Mouse (Mus musculus): Measurements from ENCODE around the gene Rpl10. TPM values are rescaled to one million over a fixed set of nuclear protein-coding genes. Genes with fewer than 3 reads are reported as not detected.
A peak's percentile ranks its signal among the peaks of the same experiment; 100 is the strongest.

Rpl10 gene
- total RNA-seq, 2 experiments from 2014 or later, result 137 to 162 TPM

GRCm38 (mm10) chrX:74273422-74274322 is 3.1 kb downstream of the Rpl10 start:
- intact Hi-C loops (cut with DNase I), result no loop called here
- DNase-seq (ENCODE audit: low spot score in 2 of 2), result no peak

- intact Hi-C loops (cut with DNase I), result no loop called here
Observed at GRCm38 (mm10) chrX:74277916-74278315, 7.3 kb downstream of the Rpl10 start.

DNA sequence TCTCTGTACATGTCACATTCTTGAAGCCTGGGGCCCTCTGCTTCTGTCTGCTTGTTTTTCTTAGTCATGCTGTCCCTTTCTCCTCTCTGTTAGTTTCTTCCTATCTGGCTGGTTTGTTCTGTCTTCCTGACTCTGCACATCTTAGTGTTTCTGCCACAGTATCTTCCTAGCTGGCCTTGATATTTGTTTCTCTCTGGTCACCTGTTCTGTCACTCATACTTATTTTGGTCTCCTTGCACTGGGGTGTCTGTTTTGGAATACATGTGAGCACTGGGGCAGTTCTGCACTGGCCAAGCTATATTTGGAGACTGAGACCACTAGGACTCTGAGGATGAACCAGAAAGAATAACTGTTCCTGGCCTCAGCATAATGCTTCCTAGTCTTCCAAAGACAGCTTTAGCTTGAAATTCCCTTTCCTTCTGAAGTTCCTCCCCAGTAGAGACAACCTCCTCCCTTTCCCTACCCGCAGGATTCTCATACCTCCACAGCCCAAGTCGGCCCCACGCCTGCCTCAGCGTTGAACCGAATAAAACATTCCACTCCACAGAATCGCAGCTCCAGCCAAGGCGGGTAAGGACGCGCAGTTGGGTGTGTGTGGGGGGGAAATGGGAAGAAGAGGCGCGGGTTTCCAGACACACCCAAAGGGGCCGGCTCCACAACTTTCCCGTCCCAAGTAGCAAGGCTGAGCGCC is 10.6 kb downstream of the Rpl10 start:
- no peak for DNase-seq (ENCODE audit: low spot score in 2 of 2)

More at GRCm38 (mm10) chrX:74277916-74278315, 7.3 kb downstream of the Rpl10 start:
- DNase-seq (ENCODE audit: low spot score in 2 of 2), result no peak

GRCm38 (mm10) chrX:74281732-74282394 is 11.3 kb downstream of the Rpl10 start, which contains the start of the genes Taz and Dnase1l1:
Gene Taz (plus strand): TSS chrX:74281912.
Gene Dnase1l1 (minus strand): TSS chrX:74282337.
- intact Hi-C loops (cut with DNase I), result loop anchor here (2.0 kb wide), 2 partner anchors 15 to 23 kb away; partner anchors contain the start of genes Atp6ap1 and Gdi1

More for the DNA sequence above, 10.6 kb downstream of the Rpl10 start:
- intact Hi-C loops (cut with DNase I), result no loop called here

DNA sequence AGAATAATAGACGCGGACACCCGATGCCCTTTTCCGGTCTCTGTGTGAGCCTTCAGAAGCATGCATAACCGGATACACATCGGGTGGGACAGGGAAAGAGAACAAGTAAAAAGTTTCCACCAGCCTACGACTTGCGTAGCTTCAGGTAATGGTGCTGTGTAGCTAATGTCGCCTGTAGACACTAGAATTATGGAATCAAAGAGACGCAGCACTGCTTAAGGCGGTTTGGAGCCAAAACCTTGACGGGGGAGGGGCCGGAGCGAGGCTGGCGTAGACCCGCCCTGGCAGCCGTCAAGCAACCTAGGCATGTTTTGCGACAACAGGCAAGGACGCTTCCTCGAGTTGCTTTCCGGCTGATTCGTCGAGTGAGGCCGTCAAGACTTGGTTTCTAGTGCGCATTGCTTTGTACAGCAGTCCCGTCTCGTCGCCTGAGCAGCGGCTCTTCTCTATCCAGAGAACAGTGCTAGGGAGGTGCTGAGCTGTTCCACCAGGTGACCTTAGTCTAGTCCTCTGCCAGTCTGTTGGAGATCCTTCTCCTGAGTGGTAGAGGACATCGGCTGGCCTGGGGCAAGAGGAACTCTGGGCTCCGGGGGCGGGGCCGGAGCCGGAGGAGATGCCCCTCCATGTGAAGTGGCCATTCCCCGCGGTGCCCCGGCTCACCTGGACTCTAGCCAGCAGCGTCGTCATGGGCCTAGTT is 11.9 kb downstream of the Rpl10 start:
- intact Hi-C loops (cut with DNase I), result loop anchor here (2.0 kb wide), 2 partner anchors 14 to 22 kb away; partner anchors contain the start of genes Atp6ap1 and Gdi1
- peak; percentile 83 to 92 for DNase-seq (ENCODE audit: low spot score in 2 of 2)

More at GRCm38 (mm10) chrX:74281732-74282394, 11.3 kb downstream of the Rpl10 start, which contains the start of the genes Taz and Dnase1l1:
- peak; percentile 39 to 49 for DNase-seq (ENCODE audit: low spot score in 2 of 2)

DNA sequence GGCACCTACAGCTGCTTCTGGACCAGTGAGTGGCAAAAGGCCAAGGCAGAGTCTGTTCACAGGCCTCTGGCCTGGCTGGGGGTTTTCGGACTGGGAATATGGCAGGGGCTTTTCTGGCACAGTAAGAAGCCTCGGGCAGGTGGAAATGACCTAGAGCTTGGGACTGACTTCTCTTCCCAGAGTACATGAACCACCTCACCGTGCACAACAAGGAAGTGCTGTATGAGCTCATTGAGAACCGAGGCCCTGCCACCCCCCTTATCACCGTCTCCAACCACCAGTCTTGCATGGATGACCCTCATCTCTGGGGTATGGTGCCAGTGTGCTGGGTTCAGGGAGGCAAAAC is 12.5 kb downstream of the Rpl10 start:
- intact Hi-C loops (cut with DNase I), result loop anchor here (2.0 kb wide), 2 partner anchors 14 to 22 kb away; partner anchors contain the start of genes Atp6ap1 and Gdi1

DNA sequence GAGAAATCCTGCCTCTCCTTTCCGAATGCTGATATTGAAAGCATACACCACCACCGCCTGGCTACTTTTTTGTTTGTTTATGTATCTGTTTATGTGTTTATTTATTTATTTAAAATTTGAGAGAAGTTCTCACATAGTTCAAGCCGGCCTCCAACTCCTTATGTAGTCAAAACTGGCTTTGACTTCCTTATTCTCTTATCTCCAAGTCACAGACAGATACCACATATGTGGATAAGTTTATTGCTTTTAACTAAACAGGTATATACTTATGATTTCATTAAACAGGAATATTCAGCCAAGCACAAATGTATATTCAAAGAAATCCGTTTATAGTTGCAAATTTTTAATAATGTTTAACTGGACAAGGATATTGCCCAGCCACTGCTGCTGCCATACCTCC is 22.8 kb downstream of the Rpl10 start:
- intact Hi-C loops (cut with DNase I), result no loop called here
- DNase-seq (ENCODE audit: low spot score in 2 of 2), result no peak

More for the DNA sequence above, 12.5 kb downstream of the Rpl10 start:
- no peak for DNase-seq (ENCODE audit: low spot score in 2 of 2)

GRCm38 (mm10) chrX:74296538-74297448 is 26.2 kb downstream of the Rpl10 start, which contains the start of gene Atp6ap1:
Gene Atp6ap1 (plus strand): TSS chrX:74297097.
- intact Hi-C loops (cut with DNase I), result loop anchor here (2.0 kb wide), 1 partner anchor 14 kb away; the partner anchor contains the start of gene Dnase1l1
- DNase-seq (ENCODE audit: low spot score in 2 of 2), result peak; percentile 90 to 97

- DNase-seq (ENCODE audit: low spot score in 2 of 2), result no peak
- intact Hi-C loops (cut with DNase I), result no loop called here
Observed at GRCm38 (mm10) chrX:74298348-74298747, 27.7 kb downstream of the Rpl10 start.

GRCm38 (mm10) chrX:74299721-74300120 is 29.1 kb downstream of the Rpl10 start:
- intact Hi-C loops (cut with DNase I), result no loop called here
- DNase-seq (ENCODE audit: low spot score in 2 of 2), result no peak

GRCm38 (mm10) chrX:74304867-74305700 is 34.5 kb downstream of the Rpl10 start, which contains the start of gene Gdi1:
Gene Gdi1 (plus strand): TSS chrX:74304998.
- DNase-seq (ENCODE audit: low spot score in 2 of 2), result peak; percentile 63 to 67
- intact Hi-C loops (cut with DNase I), result loop anchor here (2.0 kb wide), 1 partner anchor 22 kb away; the partner anchor contains the start of gene Dnase1l1

GRCm38 (mm10) chrX:74312540-74313464 is 42.2 kb downstream of the Rpl10 start, which contains the start of gene Fam50a:
Gene Fam50a (plus strand): TSS chrX:74313033.
- peak; percentile 89 to 95 for DNase-seq (ENCODE audit: low spot score in 2 of 2)
- intact Hi-C loops (cut with DNase I), result no loop called here

Measured in left cerebral cortex, postnatal 25 days (tissue).